Mouse (Mus musculus) limb, embryonic 15.5 days (tissue): ENCODE data around the gene Tradd. TPM values are rescaled to one million over a fixed set of nuclear protein-coding genes. Genes with fewer than 3 reads are reported as not detected.
"Not testable (repeated sequence)": the region's sequence is repeated elsewhere in the genome, so short reads cannot be mapped to it uniquely, and the experiment has no call there.

Source experiments
- ATAC-seq: fragments of 200-750 bp; cut with Nextera tagmentation; 2 replicates; pipeline ENCODE4 v1.8.0; 2017; ENCODE audit warnings: low read depth, moderate TSS enrichment; ENCODE audit not compliant: insufficient number of reproducible peaks, low FRiP score, low TSS enrichment
- H3K27ac ChIP-seq: fragments of 300-500 bp; sonication (generic); 2 replicates; pipeline ENCODE4 v1.5.1; 2015; ENCODE audit warnings: moderate library complexity, mild to moderate bottlenecking, inconsistent platforms
- H3K27me3 ChIP-seq: fragments of 300-500 bp; sonication (generic); 2 replicates; pipeline ENCODE4 v1.6.1; 2015; ENCODE audit warnings: inconsistent platforms
- H3K36me3 ChIP-seq: fragments of 300-500 bp; sonication (generic); 2 replicates; pipeline ENCODE4 v1.6.1; 2015; ENCODE audit warnings: inconsistent platforms
- H3K4me1 ChIP-seq: fragments of 300-500 bp; sonication (generic); 2 replicates; pipeline ENCODE4 v1.6.1; 2015; ENCODE audit warnings: inconsistent platforms
- H3K4me2 ChIP-seq: fragments of 300-500 bp; sonication (generic); 2 replicates; pipeline ENCODE4 v1.6.1; 2015; ENCODE audit warnings: mild to moderate bottlenecking, inconsistent platforms
- H3K4me3 ChIP-seq: fragments of 300-500 bp; sonication (generic); 2 replicates; pipeline ENCODE4 v1.5.1; 2015; ENCODE audit warnings: mild to moderate bottlenecking, inconsistent platforms
- H3K9ac ChIP-seq: fragments of 300-500 bp; sonication (generic); 2 replicates; pipeline ENCODE4 v1.6.1; 2015; ENCODE audit warnings: inconsistent platforms
- H3K9me3 ChIP-seq: fragments of 300-500 bp; sonication (generic); 2 replicates; pipeline ENCODE4 v1.6.1; 2016; ENCODE audit warnings: inconsistent platforms
- WGBS: fragments of 180-500 bp; shearing (Covaris S2); methylation state at CpG from one replicate; pipeline ENCODE4 v1.1.7; 2015; 5-methylcytosine and 5-hydroxymethylcytosine counted together
- polyA plus RNA-seq: library from polyadenylated mRNA; unstranded; fragments of >200 nt; fragmentation: Nextera tagmentation; extraction: Ambion mirVana; gene quantifications from 2 replicates; pipeline ENCODE4 v1.2.1, GENCODE M21; 2015

Gene Tradd
- polyA plus RNA-seq, 1 experiment from 2014 or later, result 30.8 TPM

- H3K4me1 ChIP-seq, result peaks cover 25% of the 10 kb centered on the region
- H3K4me2 ChIP-seq, result peak overlapping the region; percentile 75
- WGBS, result 82% methylated on average over 10 of the region's 10 CpGs
- H3K27ac ChIP-seq, result no peak overlapping the region
- peaks cover 15% of the 10 kb centered on the region for H3K27me3 ChIP-seq
- no peak for ATAC-seq
- H3K9ac ChIP-seq, result no peak overlapping the region
- H3K4me3 ChIP-seq, result peak overlapping the region; percentile 72; the same call in 1 of the 2 replicates
- no peaks in the 10 kb centered on the region for H3K9me3 ChIP-seq
- peaks cover 55% of the 10 kb centered on the region for H3K36me3 ChIP-seq
These were observed 11.5 kb downstream of the Tradd start for GRCm38 (mm10) chr8:105252680-105253537.

GRCm38 (mm10) chr8:105251954-105252353 lies 12.5 kb downstream of the Tradd start:
- 0 out of 2 replicates have a peak, but pooled peaks cover 9% of the 10 kb centered on the region for H3K27me3 ChIP-seq
- H3K4me2 ChIP-seq, result no peak overlapping the region
- no peaks in the 10 kb centered on the region for H3K9me3 ChIP-seq
- peaks cover 25% of the 10 kb centered on the region for H3K4me1 ChIP-seq
- peaks cover 64% of the 10 kb centered on the region for H3K36me3 ChIP-seq
- no peak overlapping the region for H3K4me3 ChIP-seq
- no peak overlapping the region for H3K27ac ChIP-seq
- WGBS, result 87% methylated on average over 6 of the region's 6 CpGs
- no peak overlapping the region for H3K9ac ChIP-seq
- ATAC-seq, result no peak

GRCm38 (mm10) chr8:105241016-105241415 lies 23.4 kb downstream of the Tradd start:
- Histone ChIP-seq H3K9me3 (no peaks in the 10 kb centered on the region), H3K27ac (no peak overlapping the region), H3K4me2 (no peak overlapping the region), H3K36me3 (peaks cover 46% of the 10 kb centered on the region), H3K9ac (no peak overlapping the region), H3K4me3 (no peak overlapping the region), H3K4me1 (no peaks in the 10 kb centered on the region), H3K27me3 (no peaks in the 10 kb centered on the region)
- ATAC-seq, result no peak
- WGBS, result 97% methylated on average over 7 of the region's 7 CpGs

GRCm38 (mm10) chr8:105237442-105238142 lies 26.8 kb downstream of the Tradd start:
- Histone ChIP-seq H3K4me2 (no peak overlapping the region), H3K27ac (no peak overlapping the region), H3K9ac (no peak overlapping the region), H3K9me3 (no peaks in the 10 kb centered on the region), H3K4me3 (no peak overlapping the region), H3K27me3 (no peaks in the 10 kb centered on the region), H3K36me3 (peaks cover 59% of the 10 kb centered on the region), H3K4me1 (no peaks in the 10 kb centered on the region)
- ATAC-seq, result no peak
- 88% methylated on average over 14 of the region's 14 CpGs for WGBS

GRCm38 (mm10) chr8:105235206-105235605 lies 29.2 kb downstream of the Tradd start:
- Histone ChIP-seq H3K4me1 (no peaks in the 10 kb centered on the region), H3K9ac (no peak overlapping the region)

GRCm38 (mm10) chr8:105233126-105233935 lies 31.1 kb downstream of the Tradd start:
- Histone ChIP-seq H3K36me3 (peaks cover 28% of the 10 kb centered on the region), H3K4me2 (no peak overlapping the region), H3K9me3 (no peaks in the 10 kb centered on the region), H3K9ac (no peak overlapping the region), H3K27ac (no peak overlapping the region), H3K4me1 (no peaks in the 10 kb centered on the region), H3K4me3 (no peak overlapping the region), H3K27me3 (no peaks in the 10 kb centered on the region)
- no peak for ATAC-seq
- 56% methylated on average over 1 of the region's 1 CpGs for WGBS

More at GRCm38 (mm10) chr8:105235206-105235605, 29.2 kb downstream of the Tradd start:
- 70% methylated on average over 1 of the region's 1 CpGs for WGBS
- ATAC-seq, result no peak
- Histone ChIP-seq H3K9me3 (no peaks in the 10 kb centered on the region), H3K27ac (no peak overlapping the region), H3K36me3 (peaks cover 45% of the 10 kb centered on the region), H3K4me2 (no peak overlapping the region), H3K27me3 (no peaks in the 10 kb centered on the region), H3K4me3 (no peak overlapping the region)

GRCm38 (mm10) chr8:105232321-105232693 lies 32.1 kb downstream of the Tradd start:
- not testable (repeated sequence) for H3K9me3 ChIP-seq, H3K4me2 ChIP-seq, H3K4me1 ChIP-seq, H3K27me3 ChIP-seq, H3K4me3 ChIP-seq, ATAC-seq, H3K27ac ChIP-seq, H3K9ac ChIP-seq
- peaks cover 25% of the 10 kb centered on the region for H3K36me3 ChIP-seq
- 87% methylated on average over 4 of the region's 4 CpGs for WGBS

- WGBS, result 88% methylated on average over 12 of the region's 12 CpGs
- Histone ChIP-seq H3K4me2 (no peak overlapping the region), H3K27me3 (no peaks in the 10 kb centered on the region), H3K27ac (no peak overlapping the region), H3K4me1 (no peaks in the 10 kb centered on the region), H3K36me3 (peaks cover 25% of the 10 kb centered on the region), H3K4me3 (no peak overlapping the region), H3K9ac (no peak overlapping the region), H3K9me3 (no peaks in the 10 kb centered on the region)
- no peak for ATAC-seq
These were observed 32.7 kb downstream of the Tradd start for GRCm38 (mm10) chr8:105231503-105232320.

GRCm38 (mm10) chr8:105225917-105226316 lies 38.5 kb downstream of the Tradd start:
- Histone ChIP-seq H3K27ac (no peak overlapping the region), H3K36me3 (no peaks in the 10 kb centered on the region), H3K27me3 (no peaks in the 10 kb centered on the region), H3K9me3 (no peaks in the 10 kb centered on the region), H3K9ac (peak overlapping the region; percentile 73; the same call in 1 of the 2 replicates), H3K4me2 (peak overlapping the region; percentile 79), H3K4me1 (peaks cover 20% of the 10 kb centered on the region), H3K4me3 (peak overlapping the region; percentile 81)
- no peak for ATAC-seq
- 24% methylated on average over 6 of the region's 6 CpGs for WGBS

- no peaks in the 10 kb centered on the region for H3K27me3 ChIP-seq
These were observed 39.2 kb downstream of the Tradd start for GRCm38 (mm10) chr8:105225272-105225593.

More at GRCm38 (mm10) chr8:105225272-105225593, 39.2 kb downstream of the Tradd start:
- peak; percentile 37; the same call in 1 of the 2 replicates for ATAC-seq
- no peaks in the 10 kb centered on the region for H3K36me3 ChIP-seq
- H3K4me2 ChIP-seq, result peak overlapping the region; percentile 79
- peak overlapping the region; percentile 93 for H3K27ac ChIP-seq
- H3K4me1 ChIP-seq, result peaks cover 20% of the 10 kb centered on the region
- peak overlapping the region; percentile 73 for H3K9ac ChIP-seq
- H3K9me3 ChIP-seq, result no peaks in the 10 kb centered on the region
- WGBS, result under 1% methylated on average over 27 of the region's 27 CpGs
- H3K4me3 ChIP-seq, result peak overlapping the region; percentile 81
